Mouse (Mus musculus) embryonic facial prominence, embryonic 15.5 days (tissue): ENCODE results near the gene Dazap1. TPM values are rescaled to one million over a fixed set of nuclear protein-coding genes. Genes with fewer than 3 reads are reported as not detected.

Experiments used
- ATAC-seq: fragments of 200-750 bp; cut with Nextera tagmentation; 2 replicates; pipeline ENCODE4 v1.8.0; 2017; ENCODE audit warnings: low read depth, moderate TSS enrichment; ENCODE audit not compliant: insufficient number of reproducible peaks, low FRiP score, low TSS enrichment
- H3K27ac ChIP-seq: fragments of 300-500 bp; sonication (generic); replicated peaks from 2 replicates; pipeline ENCODE4 v1.5.1; 2015; ENCODE audit warnings: mild to moderate bottlenecking, inconsistent platforms
- H3K27me3 ChIP-seq: fragments of 300-500 bp; sonication (generic); 2 replicates; pipeline ENCODE4 v1.6.1; 2015; ENCODE audit warnings: inconsistent platforms
- H3K36me3 ChIP-seq: fragments of 300-500 bp; sonication (generic); 2 replicates; pipeline ENCODE4 v1.6.1; 2015; ENCODE audit warnings: mild to moderate bottlenecking, inconsistent platforms
- H3K4me1 ChIP-seq: fragments of 300-500 bp; sonication (generic); 2 replicates; pipeline ENCODE4 v1.6.1; 2015; ENCODE audit warnings: inconsistent platforms
- H3K4me2 ChIP-seq: fragments of 300-500 bp; sonication (generic); replicated peaks from 2 replicates; pipeline ENCODE4 v1.6.1; 2015; ENCODE audit warnings: mild to moderate bottlenecking, inconsistent platforms
- H3K4me3 ChIP-seq: fragments of 300-500 bp; sonication (generic); replicated peaks from 2 replicates; pipeline ENCODE4 v1.5.1; 2015; ENCODE audit warnings: mild to moderate bottlenecking, inconsistent platforms
- H3K9ac ChIP-seq: fragments of 300-500 bp; sonication (generic); 2 replicates; pipeline ENCODE4 v1.6.1; 2015; ENCODE audit warnings: inconsistent platforms
- H3K9me3 ChIP-seq: fragments of 300-500 bp; sonication (generic); replicated peaks from 2 replicates; pipeline ENCODE4 v1.6.1; 2016; ENCODE audit warnings: inconsistent platforms
- WGBS: fragments of 180-500 bp; shearing (Covaris S2); methylation state at CpG from one replicate; pipeline ENCODE4 v1.1.7; 2015; 5-methylcytosine and 5-hydroxymethylcytosine counted together
- polyA plus RNA-seq: library from polyadenylated mRNA; unstranded; fragments of >200 nt; fragmentation: Nextera tagmentation; extraction: Ambion mirVana; gene quantifications from 2 replicates; pipeline ENCODE4 v1.2.1, GENCODE M21; 2015

The Dazap1 gene
- polyA plus RNA-seq, 1 experiment from 2014 or later, result 61.2 TPM

GRCm38 (mm10) chr10:80259861-80260641 is 1.2 kb upstream of the Dazap1 start:
- no peak for ATAC-seq
- 11% methylated on average over 19 of the region's 19 CpGs for WGBS
- peaks cover 39% of the 10 kb centered on the region for H3K4me1 ChIP-seq
- H3K4me2 ChIP-seq, result peak overlapping the region; percentile 88
- no peaks in the 10 kb centered on the region for H3K9me3 ChIP-seq
- peaks cover 36% of the 10 kb centered on the region for H3K36me3 ChIP-seq
- H3K27me3 ChIP-seq, result no peaks in the 10 kb centered on the region
- H3K4me3 ChIP-seq, result peak overlapping the region; percentile 57
- H3K9ac ChIP-seq, result peak overlapping the region; percentile 37
- H3K27ac ChIP-seq, result peak overlapping the region; percentile 97

- 1% methylated on average over 14 of the region's 14 CpGs for WGBS
- peaks cover 45% of the 10 kb centered on the region for H3K4me1 ChIP-seq
These were observed 291 bp downstream of the Dazap1 start for GRCm38 (mm10) chr10:80261585-80261968.

GRCm38 (mm10) chr10:80262169-80262568 is 883 bp downstream of the Dazap1 start:
- ATAC-seq, result no peak
- Histone ChIP-seq H3K4me1 (peaks cover 51% of the 10 kb centered on the region), H3K4me3 (peak overlapping the region; percentile 57), H3K9ac (no peak overlapping the region), H3K9me3 (no peaks in the 10 kb centered on the region), H3K27ac (peak overlapping the region; percentile 97), H3K36me3 (peaks cover 14% of the 10 kb centered on the region), H3K27me3 (no peaks in the 10 kb centered on the region), H3K4me2 (peak overlapping the region; percentile 88)
- WGBS, result 74% methylated on average over 12 of the region's 12 CpGs

More at GRCm38 (mm10) chr10:80261585-80261968, 291 bp downstream of the Dazap1 start:
- peak overlapping the region; percentile 57 for H3K4me3 ChIP-seq
- H3K9me3 ChIP-seq, result no peaks in the 10 kb centered on the region
- peak overlapping the region; percentile 24 for H3K9ac ChIP-seq
- ATAC-seq, result peak; percentile 77
- peak overlapping the region; percentile 97 for H3K27ac ChIP-seq
- H3K36me3 ChIP-seq, result peaks cover 20% of the 10 kb centered on the region
- peak overlapping the region; percentile 88 for H3K4me2 ChIP-seq
- no peaks in the 10 kb centered on the region for H3K27me3 ChIP-seq

DNA sequence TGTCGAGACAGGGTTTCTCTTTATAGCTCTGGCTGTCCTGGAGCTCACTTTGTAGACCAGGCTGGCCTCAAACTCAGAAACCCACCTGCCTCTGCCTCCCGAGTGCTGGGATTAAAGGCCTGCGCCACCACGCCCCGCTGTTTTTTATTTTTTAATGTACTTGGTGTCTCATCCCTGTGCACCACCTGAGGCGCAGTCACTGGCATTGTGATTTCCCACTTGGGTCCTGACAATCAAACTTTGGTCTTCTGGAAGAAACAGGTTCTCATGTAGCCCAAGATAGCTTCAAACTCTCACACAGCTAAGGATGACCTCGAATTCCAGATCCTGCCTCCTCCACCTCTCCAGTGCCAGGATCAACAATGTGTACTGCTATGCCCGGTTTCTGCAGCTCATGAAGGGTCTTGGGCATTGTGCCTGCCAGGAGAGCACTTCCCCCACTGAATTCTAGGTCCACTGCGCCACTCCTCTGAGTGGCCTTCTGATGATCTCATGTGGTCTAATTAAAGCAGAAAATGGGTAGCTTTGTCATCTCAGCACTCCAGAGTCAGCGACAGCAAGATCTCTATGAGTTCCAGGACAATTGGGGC is 1.6 kb downstream of the Dazap1 start:
- Histone ChIP-seq H3K9me3 (no peaks in the 10 kb centered on the region), H3K27ac (no peak overlapping the region; the same call in 1 of the 2 replicates), H3K36me3 (peaks cover 16% of the 10 kb centered on the region), H3K4me1 (peaks cover 58% of the 10 kb centered on the region), H3K4me3 (no peak overlapping the region), H3K9ac (no peak overlapping the region), H3K4me2 (no peak overlapping the region), H3K27me3 (no peaks in the 10 kb centered on the region)
- 90% methylated on average over 10 of the region's 10 CpGs for WGBS
- no peak for ATAC-seq

DNA sequence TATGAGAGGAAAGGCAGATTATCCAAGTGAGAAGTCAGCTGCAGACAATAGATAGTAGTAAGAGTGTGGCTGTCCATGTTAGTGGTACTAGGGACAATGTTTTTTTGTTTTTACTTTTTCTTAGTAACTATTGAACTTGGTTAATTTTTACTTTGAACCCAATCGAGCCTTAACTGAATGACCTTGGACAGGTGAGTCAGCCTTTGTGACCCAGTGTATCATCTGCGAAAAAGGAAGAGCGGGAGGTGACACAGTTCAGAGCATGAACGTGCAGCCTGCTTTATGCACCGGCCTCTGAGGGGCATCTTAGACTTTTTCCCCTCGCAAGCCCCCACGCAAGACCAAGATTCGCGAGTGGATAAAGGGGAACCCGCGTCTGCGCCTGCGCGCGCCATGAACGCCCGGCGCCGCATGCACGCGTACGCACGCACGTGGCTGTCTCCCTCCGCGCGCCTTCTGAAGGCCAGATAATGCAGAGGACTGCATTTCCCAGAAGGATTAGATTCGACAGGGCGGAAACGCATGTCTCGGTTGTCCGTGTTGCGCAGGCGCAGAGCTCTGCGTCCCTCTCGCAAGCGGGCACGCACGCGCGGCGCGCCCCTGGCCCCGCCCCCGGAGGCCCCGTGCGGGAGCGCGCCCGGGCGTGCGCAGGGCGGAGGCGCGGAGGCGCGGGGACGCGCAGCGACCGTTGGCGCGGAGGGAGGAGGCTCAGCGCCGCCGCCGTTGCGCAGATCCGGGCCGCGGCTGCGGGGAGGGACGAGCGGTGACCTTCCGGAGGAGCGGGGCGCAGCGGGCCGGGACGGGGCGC is 3.3 kb downstream of the Dazap1 start:
- peak; percentile 58 for ATAC-seq
- no peaks in the 10 kb centered on the region for H3K9me3 ChIP-seq
- H3K36me3 ChIP-seq, result peaks cover 11% of the 10 kb centered on the region; the same call in 1 of the 2 replicates
- H3K4me1 ChIP-seq, result peaks cover 62% of the 10 kb centered on the region
- peak overlapping the region; percentile 84 for H3K27ac ChIP-seq
- peak overlapping the region; percentile 92 for H3K4me3 ChIP-seq
- no peaks in the 10 kb centered on the region for H3K27me3 ChIP-seq
- peak overlapping the region; percentile 75 for H3K4me2 ChIP-seq
- WGBS, result 1% methylated on average over 81 of the region's 81 CpGs
- peak overlapping the region; percentile 98 for H3K9ac ChIP-seq

- peaks cover 61% of the 10 kb centered on the region for H3K4me1 ChIP-seq
- peak overlapping the region; percentile 92 for H3K4me3 ChIP-seq
- peaks cover 11% of the 10 kb centered on the region; the same call in 1 of the 2 replicates for H3K36me3 ChIP-seq
- no peak for ATAC-seq
- H3K9me3 ChIP-seq, result no peaks in the 10 kb centered on the region
- peak overlapping the region; percentile 75 for H3K4me2 ChIP-seq
- H3K27ac ChIP-seq, result peak overlapping the region; percentile 76
- under 1% methylated on average over 18 of the region's 18 CpGs for WGBS
- H3K9ac ChIP-seq, result peak overlapping the region; percentile 98
- H3K27me3 ChIP-seq, result no peaks in the 10 kb centered on the region
These were observed 3.8 kb downstream of the Dazap1 start for GRCm38 (mm10) chr10:80265149-80265486.

DNA sequence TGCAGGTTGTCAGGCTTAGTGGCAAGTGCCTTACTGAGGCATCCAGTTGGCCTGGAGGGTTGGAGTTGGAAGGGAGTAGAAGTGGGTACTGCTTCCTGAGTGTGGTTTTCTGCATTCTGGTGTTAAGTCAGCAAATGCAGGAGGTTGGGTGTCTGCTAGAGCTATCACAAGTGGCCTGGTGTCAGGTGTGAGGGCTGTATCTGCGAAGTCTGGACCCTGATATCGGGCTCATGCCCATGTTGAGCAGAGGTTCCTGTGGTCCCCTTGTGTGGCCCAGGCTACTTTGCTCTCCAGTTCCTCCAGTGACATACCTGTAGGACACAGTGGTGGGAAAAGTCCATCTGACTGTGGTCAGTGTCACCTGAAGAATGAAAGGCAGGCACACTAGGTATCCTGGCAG is 8.8 kb downstream of the Dazap1 start:
- Histone ChIP-seq H3K4me1 (peaks cover 67% of the 10 kb centered on the region), H3K4me3 (no peak overlapping the region), H3K27me3 (no peaks in the 10 kb centered on the region), H3K9me3 (no peaks in the 10 kb centered on the region), H3K27ac (no peak overlapping the region), H3K9ac (no peak overlapping the region), H3K4me2 (no peak overlapping the region), H3K36me3 (peaks cover 33% of the 10 kb centered on the region)
- 94% methylated on average over 2 of the region's 2 CpGs for WGBS
- ATAC-seq, result no peak

GRCm38 (mm10) chr10:80270734-80271181 is 9.5 kb downstream of the Dazap1 start:
- no peak for ATAC-seq
- Histone ChIP-seq H3K9ac (0 out of 2 replicates have a peak overlapping the region, but pooled peaks have one; percentile 7), H3K9me3 (no peaks in the 10 kb centered on the region), H3K4me1 (peaks cover 65% of the 10 kb centered on the region), H3K27me3 (no peaks in the 10 kb centered on the region), H3K4me2 (no peak overlapping the region), H3K36me3 (peaks cover 38% of the 10 kb centered on the region), H3K27ac (no peak overlapping the region), H3K4me3 (no peak overlapping the region)
- WGBS, result 70% methylated on average over 6 of the region's 6 CpGs

DNA sequence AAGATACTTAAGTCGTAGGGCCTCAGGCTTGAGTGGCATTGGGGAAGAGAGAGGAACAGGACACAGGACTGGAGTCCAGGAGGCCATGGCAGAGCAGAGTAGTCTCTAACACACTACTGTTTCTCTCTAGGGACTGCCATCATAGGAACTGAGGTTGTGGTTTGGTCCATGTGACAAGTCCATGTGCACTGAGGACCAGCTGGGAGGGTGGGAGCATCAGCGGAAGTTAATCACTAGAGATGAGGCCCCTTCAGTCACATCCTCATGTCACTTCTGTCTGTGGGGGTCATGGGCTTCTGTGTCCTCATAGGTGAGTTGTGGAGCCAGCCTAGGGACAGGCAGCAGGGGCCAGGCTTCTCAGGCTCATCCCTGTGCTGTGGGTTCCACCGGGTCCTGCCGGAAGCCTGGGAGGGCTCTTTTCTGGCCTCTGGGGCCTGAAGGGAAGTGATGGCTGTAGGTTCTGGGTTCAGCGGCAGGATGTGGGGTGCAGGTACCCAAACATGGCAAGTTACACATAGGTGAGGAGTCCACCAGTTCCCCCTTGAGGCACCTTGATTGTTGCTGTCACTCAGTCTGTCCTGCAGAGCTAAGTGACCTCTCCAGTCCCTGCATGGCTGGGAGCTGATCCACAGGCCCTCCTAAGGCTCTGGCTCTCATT is 10.0 kb downstream of the Dazap1 start:
- H3K36me3 ChIP-seq, result peaks cover 43% of the 10 kb centered on the region
- 76% methylated on average over 5 of the region's 5 CpGs for WGBS
- no peak overlapping the region for H3K27ac ChIP-seq
- no peaks in the 10 kb centered on the region for H3K27me3 ChIP-seq
- ATAC-seq, result no peak
- H3K4me2 ChIP-seq, result no peak overlapping the region
- no peaks in the 10 kb centered on the region for H3K9me3 ChIP-seq
- no peak overlapping the region for H3K4me3 ChIP-seq
- H3K4me1 ChIP-seq, result peaks cover 59% of the 10 kb centered on the region
- H3K9ac ChIP-seq, result 0 out of 2 replicates have a peak overlapping the region, but pooled peaks have one; percentile 7

- H3K9me3 ChIP-seq, result no peaks in the 10 kb centered on the region
- WGBS, result 91% methylated on average over 8 of the region's 8 CpGs
- peaks cover 50% of the 10 kb centered on the region for H3K36me3 ChIP-seq
- H3K4me3 ChIP-seq, result no peak overlapping the region
- no peak overlapping the region for H3K9ac ChIP-seq
- no peaks in the 10 kb centered on the region for H3K27me3 ChIP-seq
- peaks cover 52% of the 10 kb centered on the region for H3K4me1 ChIP-seq
- no peak overlapping the region for H3K27ac ChIP-seq
- no peak overlapping the region for H3K4me2 ChIP-seq
- no peak for ATAC-seq
These were observed 10.7 kb downstream of the Dazap1 start for GRCm38 (mm10) chr10:80271870-80272585.
